Mouse (Mus musculus) liver, postnatal 0 days (tissue): Measurements from ENCODE around the gene Hoxb8.

Source experiments
- CTCF ChIP-seq: sonication (generic); IDR thresholded peaks from 2 replicates; pipeline ENCODE4 v1.5.1; 2016; ENCODE audit warnings: antibody characterized with exemption, low read depth
- EP300 ChIP-seq: IDR thresholded peaks from 2 replicates; pipeline ENCODE4 v1.6.1; 2016; ENCODE audit warnings: antibody characterized with exemption, low read depth, mild to moderate bottlenecking

DNA sequence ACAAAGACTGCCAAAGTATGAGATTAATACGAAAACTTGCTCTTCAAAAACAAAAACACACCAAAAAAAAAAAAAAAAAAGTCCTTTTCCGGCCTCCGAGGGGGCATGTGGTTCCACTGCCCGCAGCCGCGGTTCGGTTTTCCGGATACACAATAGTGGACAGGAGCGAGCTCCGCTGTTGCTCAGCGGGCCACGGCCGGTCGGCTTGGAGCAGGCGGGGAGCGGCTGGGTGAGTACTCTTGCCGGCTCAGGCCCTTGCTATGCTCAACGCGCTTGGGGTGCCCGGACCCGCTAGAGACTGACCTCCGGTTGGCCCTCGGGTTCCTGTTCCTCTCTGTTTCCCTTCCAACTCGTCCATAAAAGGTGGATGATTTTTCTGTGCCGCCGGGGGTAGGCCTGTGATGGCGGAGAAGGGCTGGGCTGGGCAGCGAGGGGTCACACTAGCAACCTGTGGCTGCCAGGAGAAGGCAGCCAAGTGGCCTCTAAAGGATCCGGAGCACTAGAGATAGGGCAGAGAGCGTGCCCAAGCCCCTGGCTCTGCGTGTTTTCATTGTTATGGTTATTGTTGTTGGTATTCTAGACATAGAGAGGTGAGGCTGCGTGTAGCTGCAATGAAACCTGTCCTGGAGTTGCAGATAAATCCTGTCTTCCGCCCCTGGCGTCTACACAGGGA is 33.1 kb downstream of the Hoxb8 start:
- TF ChIP-seq EP300 (no peak), CTCF (no peak)
